Mouse (Mus musculus) stomach, postnatal 0 days (tissue): ENCODE results near the gene Krt9. TPM values are rescaled to one million over a fixed set of nuclear protein-coding genes. Genes with fewer than 3 reads are reported as not detected.

Source experiments
- ATAC-seq: fragments of 200-750 bp; cut with Nextera tagmentation; 2 replicates; pipeline ENCODE4 v1.8.0; 2017; ENCODE audit not compliant: low FRiP score, low TSS enrichment
- DNase-seq: peaks from one replicate; pipeline ENCODE4 v3.0.0-alpha.2; 2016; ENCODE audit warnings: low spot score
- H3K27ac ChIP-seq: fragments of 300-500 bp; sonication (generic); replicated peaks from 2 replicates; pipeline ENCODE4 v1.5.1; 2014; ENCODE audit warnings: mild to moderate bottlenecking, control low read depth
- H3K27me3 ChIP-seq: fragments of 300-500 bp; sonication (generic); 2 replicates; pipeline ENCODE4 v1.6.1; 2014; ENCODE audit warnings: low read length; ENCODE audit not compliant: control insufficient read depth, insufficient read depth
- H3K36me3 ChIP-seq: fragments of 300-500 bp; sonication (generic); 2 replicates; pipeline ENCODE4 v1.6.1; 2014; ENCODE audit warnings: low read length, mixed read lengths; ENCODE audit not compliant: control insufficient read depth, insufficient read depth
- H3K4me1 ChIP-seq: fragments of 300-500 bp; sonication (generic); replicated peaks from 2 replicates; pipeline ENCODE4 v1.6.1; 2014; ENCODE audit warnings: antibody characterized with exemption; ENCODE audit not compliant: control insufficient read depth, insufficient read depth
- H3K4me2 ChIP-seq: fragments of 300-500 bp; sonication (generic); replicated peaks from 2 replicates; pipeline ENCODE4 v1.6.1; 2014; ENCODE audit warnings: low read depth, mild to moderate bottlenecking, control low read depth, moderate library complexity
- H3K4me3 ChIP-seq: fragments of 300-500 bp; sonication (generic); 2 replicates; pipeline ENCODE4 v1.5.1; 2014; ENCODE audit warnings: low read depth, low read length, control low read depth
- H3K9ac ChIP-seq: fragments of 300-500 bp; sonication (generic); 2 replicates; pipeline ENCODE4 v1.6.1; 2014; ENCODE audit warnings: mild to moderate bottlenecking, low read length, control low read depth, mixed read lengths
- H3K9me3 ChIP-seq: fragments of 300-500 bp; sonication (generic); 2 replicates; pipeline ENCODE4 v1.6.1; 2016; ENCODE audit warnings: low read length; ENCODE audit not compliant: control insufficient read depth
- CTCF ChIP-seq: IDR thresholded peaks from 2 replicates; pipeline ENCODE4 v1.5.1; 2016; ENCODE audit warnings: antibody characterized with exemption, low read depth, mild to moderate bottlenecking, moderate library complexity
- EP300 ChIP-seq: optimal IDR thresholded peaks from 2 replicates; pipeline ENCODE3; 2016; ENCODE audit warnings: antibody characterized with exemption
- WGBS: fragments of 180-500 bp; shearing (Covaris S2); extraction: QIAGEN DNeasy Blood & Tissue Kit; methylation state at CpG from one replicate; pipeline ENCODE4 v1.1.7; 2014; 5-methylcytosine and 5-hydroxymethylcytosine counted together
- polyA plus RNA-seq: library from polyadenylated mRNA; unstranded; fragments of >200 nt; fragmentation: Nextera tagmentation; extraction: Ambion mirVana; gene quantifications from 2 replicates; pipeline ENCODE4 v1.2.1, GENCODE M21; 2015

The Krt9 gene
- polyA plus RNA-seq, 1 experiment from 2014 or later: not detected

DNA sequence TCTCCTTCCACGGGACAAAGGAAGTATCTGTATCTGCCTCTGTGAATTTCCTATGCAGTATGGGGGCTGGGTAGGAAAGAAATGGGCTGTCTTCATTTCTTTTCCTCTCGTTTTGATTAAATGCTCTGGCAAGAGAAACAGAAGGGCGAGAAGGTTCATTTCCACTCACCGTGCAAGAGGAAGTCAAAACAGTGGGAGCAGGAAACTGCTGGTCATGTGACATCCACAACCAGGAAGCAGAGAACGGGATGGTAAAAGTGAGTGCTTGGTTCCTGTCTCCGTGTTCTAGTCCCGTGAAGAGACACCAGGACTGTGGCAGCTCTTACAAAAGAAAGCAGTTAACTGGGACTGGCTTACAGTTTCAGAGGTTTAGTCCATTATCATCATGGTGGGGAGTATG, 11.3 kb downstream of the Krt9 start:
- no peak for DNase-seq
- Histone ChIP-seq H3K9ac (no peak overlapping the region), H3K36me3 (no peaks in the 10 kb centered on the region), H3K27ac (no peak overlapping the region), H3K9me3 (no peaks in the 10 kb centered on the region), H3K4me1 (no peaks in the 10 kb centered on the region), H3K4me3 (no peak overlapping the region), H3K27me3 (no peaks in the 10 kb centered on the region), H3K4me2 (no peak overlapping the region)
- no peak for ATAC-seq
- WGBS: 69% methylated on average over 7 of the region's 7 CpGs
- no peak for TF ChIP-seq CTCF
- no peak for TF ChIP-seq EP300

DNA sequence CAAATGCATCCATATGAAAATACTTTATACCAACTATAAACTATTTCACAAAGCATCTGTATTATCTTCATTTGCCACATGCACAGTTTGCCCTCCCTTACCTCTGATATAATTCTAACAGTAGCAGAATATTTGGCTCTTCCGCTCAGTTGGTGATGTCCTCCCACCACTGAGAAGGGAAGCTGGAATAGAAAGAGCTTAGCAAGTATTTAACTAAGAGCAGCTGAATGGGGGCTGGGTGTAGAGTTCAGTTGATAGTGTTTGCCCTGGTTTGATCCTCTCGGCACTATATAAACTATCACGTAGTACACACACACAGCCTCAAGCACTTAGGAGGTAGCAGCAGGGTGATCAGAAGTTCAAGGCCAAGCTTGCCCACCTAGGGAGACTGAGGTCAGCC, 13.8 kb downstream of the Krt9 start:
- Histone ChIP-seq H3K27me3 (no peaks in the 10 kb centered on the region), H3K9ac (no peak overlapping the region), H3K9me3 (no peaks in the 10 kb centered on the region), H3K27ac (no peak overlapping the region), H3K4me3 (no peak overlapping the region), H3K4me1 (no peaks in the 10 kb centered on the region), H3K4me2 (no peak overlapping the region), H3K36me3 (no peaks in the 10 kb centered on the region)
- ATAC-seq (no peak), DNase-seq (no peak)
- TF ChIP-seq CTCF (no peak), EP300 (no peak)
- WGBS: 26% methylated on average over 3 of the region's 3 CpGs

GRCm38 (mm10) chr11:100178307-100178706, 14.7 kb downstream of the Krt9 start:
- TF ChIP-seq CTCF: no peak
- TF ChIP-seq EP300: no peak
- Histone ChIP-seq H3K27me3 (no peaks in the 10 kb centered on the region), H3K36me3 (no peaks in the 10 kb centered on the region), H3K9me3 (no peaks in the 10 kb centered on the region), H3K27ac (no peak overlapping the region), H3K9ac (no peak overlapping the region), H3K4me2 (no peak overlapping the region), H3K4me3 (no peak overlapping the region), H3K4me1 (no peaks in the 10 kb centered on the region)
- ATAC-seq (no peak), DNase-seq (no peak)
- 72% methylated on average over 5 of the region's 5 CpGs for WGBS

- TF ChIP-seq CTCF (no peak), EP300 (no peak)
- Histone ChIP-seq H3K27me3 (no peaks in the 10 kb centered on the region), H3K9ac (no peak overlapping the region), H3K27ac (no peak overlapping the region), H3K9me3 (no peaks in the 10 kb centered on the region), H3K4me2 (no peak overlapping the region), H3K4me3 (no peak overlapping the region), H3K36me3 (no peaks in the 10 kb centered on the region), H3K4me1 (no peaks in the 10 kb centered on the region)
- ATAC-seq: no peak
- DNase-seq: no peak
- WGBS: 53% methylated on average over 9 of the region's 9 CpGs
These were observed 16.3 kb downstream of the Krt9 start for GRCm38 (mm10) chr11:100176791-100177190.

DNA sequence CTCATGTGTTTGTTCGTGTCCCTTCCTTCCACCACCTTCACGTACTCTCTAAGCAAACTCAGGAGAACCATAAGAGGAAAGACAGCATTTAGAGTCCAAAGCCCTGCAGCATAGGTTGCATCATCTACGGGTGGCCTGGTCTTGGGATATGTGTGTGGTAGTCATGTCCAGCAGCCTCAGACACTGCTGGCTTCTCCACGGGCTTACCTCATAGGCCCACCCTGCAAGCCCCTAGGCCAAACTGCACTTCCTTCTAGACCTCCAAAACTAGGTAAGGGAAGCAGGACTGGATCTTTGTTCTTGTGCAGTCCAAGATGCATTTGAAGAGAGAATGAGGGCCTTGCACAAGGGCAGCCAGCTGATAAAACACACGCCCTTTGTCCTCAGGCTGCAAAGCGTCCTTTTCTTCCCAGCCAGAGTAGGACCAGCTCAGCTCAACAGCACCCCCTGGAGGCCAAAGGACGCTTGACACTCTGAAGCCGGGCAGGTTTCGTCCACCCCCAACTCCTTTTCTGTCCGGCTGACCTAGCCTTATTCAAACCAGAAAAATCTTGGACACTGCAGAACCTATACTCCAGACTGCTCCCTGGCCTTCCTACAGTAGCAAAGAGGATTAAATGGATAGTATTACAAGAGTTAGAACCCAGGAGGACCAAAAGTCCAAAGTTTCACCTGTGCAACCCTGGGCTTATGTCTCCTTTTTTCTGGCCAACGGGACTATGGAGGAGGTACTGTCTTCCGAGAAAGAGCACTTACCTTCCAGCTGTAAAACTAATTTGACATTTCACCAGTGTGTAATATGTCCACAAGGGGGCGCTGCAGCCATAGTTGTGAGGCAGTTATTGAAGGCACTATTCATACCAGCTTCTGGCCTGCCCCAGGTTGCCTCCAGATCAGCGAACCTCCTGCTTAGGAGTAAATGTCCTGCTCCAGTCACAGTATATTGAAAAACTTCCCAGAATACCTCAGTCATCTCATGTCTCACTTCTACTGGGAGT, 24.0 kb downstream of the Krt9 start:
- peak; percentile 51 for ATAC-seq
- 25% methylated on average over 14 of the region's 14 CpGs for WGBS
- H3K9ac ChIP-seq: no peak overlapping the region

GRCm38 (mm10) chr11:100168071-100168470, 25.0 kb downstream of the Krt9 start:
- H3K9me3 ChIP-seq: no peaks in the 10 kb centered on the region
- H3K4me2 ChIP-seq: peak overlapping the region; percentile 23
- no peaks in the 10 kb centered on the region for H3K27me3 ChIP-seq
- peak overlapping the region; percentile 88 for H3K27ac ChIP-seq
- no peaks in the 10 kb centered on the region for H3K4me1 ChIP-seq
- H3K9ac ChIP-seq: no peak overlapping the region
- DNase-seq: peak; percentile 95
- H3K36me3 ChIP-seq: no peaks in the 10 kb centered on the region
- TF ChIP-seq CTCF (peak; percentile 35; the same call in 1 of the 2 replicates), EP300 (peak; percentile 70)
- 46% methylated on average over 8 of the region's 8 CpGs for WGBS
- H3K4me3 ChIP-seq: no peak overlapping the region
- peak; percentile 87 for ATAC-seq

More for the DNA sequence above, 24.0 kb downstream of the Krt9 start:
- Histone ChIP-seq H3K36me3 (no peaks in the 10 kb centered on the region), H3K4me3 (no peak overlapping the region), H3K27me3 (no peaks in the 10 kb centered on the region), H3K4me2 (peak overlapping the region; percentile 40), H3K4me1 (no peaks in the 10 kb centered on the region), H3K9me3 (no peaks in the 10 kb centered on the region), H3K27ac (peak overlapping the region; percentile 88)
- peak; percentile 83 for TF ChIP-seq CTCF
- TF ChIP-seq EP300: no peak
- DNase-seq: peak; percentile 92
